Mouse (Mus musculus): ENCODE results near the gene Sgsh. TPM values are rescaled to one million over a fixed set of nuclear protein-coding genes. Genes with fewer than 3 reads are reported as not detected.

Sgsh gene
- polyA plus RNA-seq, 2 experiments, result 8.7 to 9.8 TPM

DNA sequence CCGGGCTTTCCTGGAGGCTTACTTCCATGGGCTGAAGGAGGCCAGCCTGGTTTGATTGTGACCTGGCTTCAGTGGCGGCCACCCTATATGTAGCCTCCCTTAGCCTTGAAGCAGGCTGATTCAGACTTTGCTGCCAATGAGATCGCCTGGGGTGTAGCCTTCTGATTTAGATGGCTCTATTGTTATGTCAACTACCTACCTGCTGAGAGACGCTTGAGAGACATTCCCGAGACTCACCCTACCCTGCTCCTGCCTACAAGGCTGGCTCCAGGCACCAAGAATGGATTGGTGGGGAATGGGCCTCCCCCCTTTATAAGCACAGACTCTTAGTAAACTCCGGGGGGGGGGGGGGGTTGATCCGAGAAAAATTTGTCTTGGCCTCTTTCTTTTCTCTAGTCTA, 40.1 kb upstream of the Sgsh start:
- no peak for ATAC-seq (ENCODE audit: low FRiP score, low read depth)
- Histone ChIP-seq H3K27me3 (ENCODE audit: control insufficient read depth, insufficient read depth, low read length) (peaks cover 18% of the 10 kb centered on the region; the same call in 1 of the 2 replicates), H3K9ac (ENCODE audit: low read depth, low read length, severe bottlenecking) (no peak overlapping the region), H3K4me2 (replicated peaks; ENCODE audit: low read depth, low read length, severe bottlenecking) (no peak overlapping the region), H3K4me1 (ENCODE audit: control insufficient read depth, insufficient read depth, low read length) (peaks cover 13% of the 10 kb centered on the region), H3K36me3 (ENCODE audit: control insufficient read depth, insufficient read depth, low read length) (no peaks in the 10 kb centered on the region), H3K9me3 (ENCODE audit: control insufficient read depth, low read length) (no peaks in the 10 kb centered on the region), H3K27ac (replicated peaks; ENCODE audit: low read depth, low read length) (no peak overlapping the region), H3K4me3 (replicated peaks; ENCODE audit: low read length) (no peak overlapping the region)
- TF ChIP-seq POLR2A (IDR thresholded peaks at IDR 0.05; ENCODE audit: borderline replicate concordance, extremely low read depth, insufficient read depth, insufficient read length), result no peak
- WGBS, result 21% methylated on average over 7 of the region's 7 CpGs
- DNase-seq (ENCODE audit: low spot score), result no peak

- H3K9me3 ChIP-seq (ENCODE audit: control insufficient read depth, low read length), result no peaks in the 10 kb centered on the region
- WGBS, result 51% methylated on average over 6 of the region's 6 CpGs
- no peaks in the 10 kb centered on the region for H3K36me3 ChIP-seq (ENCODE audit: control insufficient read depth, insufficient read depth, low read length)
- no peak overlapping the region for H3K9ac ChIP-seq (ENCODE audit: low read depth, low read length, severe bottlenecking)
- peaks cover 19% of the 10 kb centered on the region for H3K4me1 ChIP-seq (ENCODE audit: control insufficient read depth, insufficient read depth, low read length)
- ATAC-seq (ENCODE audit: low FRiP score, low read depth), result no peak
- H3K27me3 ChIP-seq (ENCODE audit: control insufficient read depth, insufficient read depth, low read length), result peaks cover 18% of the 10 kb centered on the region; the same call in 1 of the 2 replicates
- no peak overlapping the region for H3K27ac ChIP-seq (replicated peaks; ENCODE audit: low read depth, low read length)
- H3K4me3 ChIP-seq (replicated peaks; ENCODE audit: low read length), result no peak overlapping the region
- TF ChIP-seq POLR2A (IDR thresholded peaks at IDR 0.05; ENCODE audit: borderline replicate concordance, extremely low read depth, insufficient read depth, insufficient read length), result no peak
- no peak overlapping the region for H3K4me2 ChIP-seq (replicated peaks; ENCODE audit: low read depth, low read length, severe bottlenecking)
- DNase-seq (ENCODE audit: low spot score), result no peak
Observed at GRCm38 (mm10) chr11:119394210-119394609, 38.9 kb upstream of the Sgsh start.

- ATAC-seq (ENCODE audit: low FRiP score, low read depth) (no peak), DNase-seq (ENCODE audit: low spot score) (no peak)
- Histone ChIP-seq H3K9ac (ENCODE audit: low read depth, low read length, severe bottlenecking) (peak overlapping the region; percentile 49), H3K4me1 (ENCODE audit: control insufficient read depth, insufficient read depth, low read length) (peaks cover 19% of the 10 kb centered on the region), H3K9me3 (ENCODE audit: control insufficient read depth, low read length) (no peaks in the 10 kb centered on the region), H3K4me3 (replicated peaks; ENCODE audit: low read length) (peak overlapping the region; percentile 51), H3K36me3 (ENCODE audit: control insufficient read depth, insufficient read depth, low read length) (no peaks in the 10 kb centered on the region), H3K4me2 (replicated peaks; ENCODE audit: low read depth, low read length, severe bottlenecking) (peak overlapping the region; percentile 72), H3K27ac (replicated peaks; ENCODE audit: low read depth, low read length) (peak overlapping the region; percentile 33; the same call in 1 of the 2 replicates), H3K27me3 (ENCODE audit: control insufficient read depth, insufficient read depth, low read length) (peaks cover 18% of the 10 kb centered on the region; the same call in 1 of the 2 replicates)
- WGBS, result 19% methylated on average over 7 of the region's 7 CpGs
- TF ChIP-seq POLR2A (IDR thresholded peaks at IDR 0.05; ENCODE audit: borderline replicate concordance, extremely low read depth, insufficient read depth, insufficient read length), result no peak
Observed at GRCm38 (mm10) chr11:119393483-119393804, 38.1 kb upstream of the Sgsh start.

DNA sequence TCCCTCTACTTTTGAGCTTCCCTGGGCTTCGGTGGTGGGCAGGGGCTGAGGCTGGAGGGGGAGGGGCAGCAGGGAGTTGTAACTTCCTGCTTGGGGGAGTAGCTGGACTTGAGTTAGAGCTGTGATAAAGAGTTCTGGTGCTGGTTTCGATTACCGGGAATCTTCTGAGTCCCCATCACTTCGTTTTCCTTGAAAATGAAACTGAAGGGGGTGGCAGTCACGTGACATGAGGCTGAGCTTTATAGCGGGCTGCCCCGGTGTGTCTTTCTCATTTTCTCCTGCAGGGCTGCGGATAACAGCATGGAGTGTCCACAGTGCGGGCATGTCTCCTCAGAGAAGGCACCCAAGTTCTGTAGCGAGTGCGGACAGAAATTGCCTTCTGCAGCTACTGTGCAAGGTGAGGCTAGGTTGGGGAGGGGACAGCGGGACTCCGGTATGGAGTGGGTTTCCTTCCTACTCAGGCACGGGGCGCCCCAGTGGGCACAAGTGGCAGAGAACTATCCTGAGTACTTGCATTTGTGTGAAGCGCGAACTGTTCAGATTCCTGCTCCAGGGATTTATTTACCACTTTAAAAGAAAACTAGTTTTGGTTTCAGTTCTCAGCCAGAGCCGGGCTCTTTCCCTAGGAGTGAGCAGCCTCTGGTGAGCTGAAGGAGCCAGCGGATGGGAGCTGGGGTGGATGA, 37.6 kb upstream of the Sgsh start, which contains the start of gene Rnf213:
Gene Rnf213 (plus strand): TSS at position 301 of the 683 bp plus-strand sequence.
- Histone ChIP-seq H3K9me3 (ENCODE audit: control insufficient read depth, low read length) (no peaks in the 10 kb centered on the region), H3K4me1 (ENCODE audit: control insufficient read depth, insufficient read depth, low read length) (peaks cover 19% of the 10 kb centered on the region), H3K36me3 (ENCODE audit: control insufficient read depth, insufficient read depth, low read length) (no peaks in the 10 kb centered on the region), H3K27ac (replicated peaks; ENCODE audit: low read depth, low read length) (peak within 1 kb of the TSS; percentile 33), H3K4me2 (replicated peaks; ENCODE audit: low read depth, low read length, severe bottlenecking) (peak within 1 kb of the TSS; percentile 72), H3K27me3 (ENCODE audit: control insufficient read depth, insufficient read depth, low read length) (peaks cover 18% of the 10 kb centered on the region; the same call in 1 of the 2 replicates), H3K9ac (ENCODE audit: low read depth, low read length, severe bottlenecking) (peak within 1 kb of the TSS; percentile 49), H3K4me3 (replicated peaks; ENCODE audit: low read length) (peak within 1 kb of the TSS; percentile 51)
- peak; percentile 77 for ATAC-seq (ENCODE audit: low FRiP score, low read depth)
- peak; percentile 44 for DNase-seq (ENCODE audit: low spot score)
- under 1% methylated on average over 19 of the region's 19 CpGs for WGBS
- TF ChIP-seq POLR2A (IDR thresholded peaks at IDR 0.05; ENCODE audit: borderline replicate concordance, extremely low read depth, insufficient read depth, insufficient read length), result no peak

DNA sequence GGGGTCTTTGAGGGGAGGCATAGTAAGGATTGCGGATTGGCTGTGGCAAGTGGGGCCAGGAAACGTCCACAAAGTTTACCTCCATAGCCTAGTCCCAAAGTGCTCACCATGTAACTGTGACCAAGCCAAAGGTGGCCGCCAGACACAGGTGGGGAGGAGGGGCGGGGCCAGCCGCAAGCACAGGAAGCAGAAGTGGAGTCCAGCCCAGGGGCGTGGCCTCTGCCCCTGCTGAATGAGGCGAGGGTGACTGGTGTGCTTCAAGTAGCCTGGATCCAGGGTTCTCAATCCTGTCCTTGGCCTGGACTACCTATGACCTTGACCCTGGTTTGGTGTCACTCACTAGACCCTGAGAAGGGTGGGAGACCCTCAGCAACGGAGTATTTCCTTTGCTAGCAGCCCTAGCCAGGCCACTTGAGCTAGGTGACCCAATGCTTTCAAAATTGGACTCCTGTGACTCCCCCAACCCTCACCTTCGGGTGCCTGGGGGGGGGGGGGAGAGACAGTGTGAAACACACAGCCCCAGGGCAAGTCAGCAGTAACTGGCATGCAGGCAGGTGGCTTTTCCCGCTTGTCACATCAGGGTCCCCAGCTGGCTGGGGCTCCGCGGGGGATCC, 36.8 kb upstream of the Sgsh start:
- Histone ChIP-seq H3K4me1 (ENCODE audit: control insufficient read depth, insufficient read depth, low read length) (peaks cover 19% of the 10 kb centered on the region), H3K4me3 (replicated peaks; ENCODE audit: low read length) (peak overlapping the region; percentile 51; the same call in 1 of the 2 replicates), H3K36me3 (ENCODE audit: control insufficient read depth, insufficient read depth, low read length) (no peaks in the 10 kb centered on the region), H3K4me2 (replicated peaks; ENCODE audit: low read depth, low read length, severe bottlenecking) (peak overlapping the region; percentile 72), H3K9me3 (ENCODE audit: control insufficient read depth, low read length) (no peaks in the 10 kb centered on the region), H3K27me3 (ENCODE audit: control insufficient read depth, insufficient read depth, low read length) (peaks cover 18% of the 10 kb centered on the region; the same call in 1 of the 2 replicates), H3K9ac (ENCODE audit: low read depth, low read length, severe bottlenecking) (no peak overlapping the region), H3K27ac (replicated peaks; ENCODE audit: low read depth, low read length) (no peak overlapping the region)
- ATAC-seq (ENCODE audit: low FRiP score, low read depth) (no peak), DNase-seq (ENCODE audit: low spot score) (peak; percentile 18)
- TF ChIP-seq POLR2A (IDR thresholded peaks at IDR 0.05; ENCODE audit: borderline replicate concordance, extremely low read depth, insufficient read depth, insufficient read length), result no peak
- WGBS, result 8% methylated on average over 11 of the region's 12 CpGs
